Mouse (Mus musculus): ENCODE data around the gene Fcf1. TPM values are rescaled to one million over a fixed set of nuclear protein-coding genes. Genes with fewer than 3 reads are reported as not detected.

Fcf1 gene
- polyA plus RNA-seq (2012; rRNA removed): 93.3 and 97.5 TPM in 2 replicates

DNA sequence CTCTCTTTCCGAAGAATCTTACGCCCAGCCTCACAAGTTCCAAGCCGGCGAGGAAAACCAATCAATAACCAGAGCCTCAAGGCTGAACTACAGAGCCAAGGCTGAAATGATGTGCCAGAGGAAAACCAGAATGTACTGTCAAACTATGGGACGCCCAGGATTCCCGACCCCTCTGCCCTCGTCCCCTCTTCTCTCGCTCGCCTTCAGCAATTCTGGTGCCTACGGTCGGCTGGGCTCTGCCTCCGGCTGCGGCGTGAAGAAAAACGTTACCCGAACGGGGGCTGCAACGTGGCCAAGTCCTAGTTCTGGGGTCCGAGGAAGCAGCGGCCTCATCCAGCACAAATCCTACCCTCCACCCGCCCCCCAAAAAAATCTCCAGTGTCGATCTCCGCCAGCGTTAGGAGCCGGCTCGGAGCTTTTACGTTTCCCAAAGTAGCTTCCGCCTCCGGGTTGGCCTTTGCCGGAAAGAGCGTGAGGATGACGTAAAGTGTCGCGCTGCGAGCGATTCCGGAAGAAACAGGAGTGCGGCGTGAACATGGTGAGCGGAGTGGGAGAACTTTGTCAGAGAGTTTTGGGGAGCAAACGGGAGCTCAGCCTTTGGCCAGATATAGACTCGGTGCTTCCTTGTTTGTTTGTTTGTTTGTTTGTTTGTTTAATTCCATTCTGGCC, at the start of gene Fcf1, which contains the start of gene Arel1:
TSS of gene Fcf1 (plus strand) at position 470 of the 669 bp plus-strand sequence.
TSS of gene Arel1 (minus strand) at position 473 of the 669 bp plus-strand sequence.

DNA sequence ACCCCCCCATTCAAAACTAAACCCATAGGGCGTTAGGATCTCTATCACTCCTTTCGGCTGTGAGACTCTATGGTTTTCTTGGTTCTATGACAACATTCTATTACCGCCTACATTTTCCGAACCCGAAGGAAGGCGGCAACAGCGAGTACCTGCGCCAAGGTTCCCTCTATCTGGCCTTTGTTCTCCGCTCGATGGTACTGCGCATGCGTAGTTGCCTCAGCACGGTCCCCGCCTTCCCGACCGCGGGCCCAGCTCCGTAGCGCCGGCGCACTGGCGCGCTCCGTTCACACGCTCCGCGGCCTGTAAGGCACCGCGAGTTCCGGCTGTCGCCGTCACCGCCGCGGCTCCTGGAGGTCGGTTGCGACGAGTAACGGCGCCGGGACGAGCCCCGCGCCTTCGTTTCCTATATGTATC, 25.4 kb downstream of the Fcf1 start, which contains the start of gene Ylpm1:
TSS of gene Ylpm1 (plus strand) at position 239 of the 414 bp plus-strand sequence.

Other genes starting within 250 kb of the Fcf1 start
- 57.1 and 57.4 TPM in 2 replicates for gene Npc2, start 197.7 kb upstream of the Fcf1 start, polyA plus RNA-seq (2012; rRNA removed)
- 84.6 and 93.3 TPM in 2 replicates for gene Isca2, start 197.6 kb upstream of the Fcf1 start, polyA plus RNA-seq (2012; rRNA removed)
- 1.0 TPM in 2 replicates for gene Ltbp2, start 94.4 kb upstream of the Fcf1 start, polyA plus RNA-seq (2012; rRNA removed)
- gene Arel1, start within 50 bp of the Fcf1 start, polyA plus RNA-seq (2012; rRNA removed): 62.2 and 63.4 TPM in 2 replicates
- 53.1 and 53.3 TPM in 2 replicates for gene Ylpm1, start 25.4 kb downstream of the Fcf1 start, polyA plus RNA-seq (2012; rRNA removed)
- 0.43 and 0.62 TPM in 2 replicates for gene Prox2, start 139.9 kb downstream of the Fcf1 start, polyA plus RNA-seq (2012; rRNA removed)
- 147 and 152 TPM in 2 replicates for gene Dlst, start 139.9 kb downstream of the Fcf1 start, polyA plus RNA-seq (2012; rRNA removed)
- gene Rps6kl1, start 180.4 kb downstream of the Fcf1 start, polyA plus RNA-seq (2012; rRNA removed): 40.5 and 43.5 TPM in 2 replicates
- 5.6 and 5.8 TPM in 2 replicates for gene Pgf, start 206.9 kb downstream of the Fcf1 start, polyA plus RNA-seq (2012; rRNA removed)
- gene Eif2b2, start 248.6 kb downstream of the Fcf1 start, polyA plus RNA-seq (2012; rRNA removed): 95.8 and 103 TPM in 2 replicates